Mouse (Mus musculus) kidney, postnatal 0 days (tissue): ENCODE data around the gene Birc5. TPM values are rescaled to one million over a fixed set of nuclear protein-coding genes. Genes with fewer than 3 reads are reported as not detected.

Source experiments
- ATAC-seq: fragments of 200-750 bp; cut with Nextera tagmentation; replicated peaks from 2 replicates; pipeline ENCODE4 v1.8.0; 2017; ENCODE audit warnings: low read depth, moderate number of reproducible peaks, moderate TSS enrichment, moderate library complexity; ENCODE audit not compliant: low FRiP score
- DNase-seq: peaks from one replicate; pipeline ENCODE4 v3.0.0-alpha.2; 2016; ENCODE audit warnings: low spot score
- H3K27ac ChIP-seq: fragments of 300-500 bp; sonication (generic); 2 replicates; pipeline ENCODE4 v1.5.1; 2014; ENCODE audit warnings: mild to moderate bottlenecking
- H3K27me3 ChIP-seq: fragments of 300-500 bp; sonication (generic); 2 replicates; pipeline ENCODE4 v1.6.1; 2014; ENCODE audit warnings: low read length, mixed read lengths; ENCODE audit not compliant: insufficient read depth
- H3K36me3 ChIP-seq: fragments of 300-500 bp; sonication (generic); 2 replicates; pipeline ENCODE4 v1.6.1; 2014; ENCODE audit warnings: low read length, mixed read lengths; ENCODE audit not compliant: insufficient read depth
- H3K4me1 ChIP-seq: fragments of 300-500 bp; sonication (generic); replicated peaks from 2 replicates; pipeline ENCODE4 v1.6.1; 2014; ENCODE audit warnings: antibody characterized with exemption, low read length, mixed read lengths; ENCODE audit not compliant: insufficient read depth
- H3K4me2 ChIP-seq: fragments of 300-500 bp; sonication (generic); 2 replicates; pipeline ENCODE4 v1.6.1; 2014; ENCODE audit warnings: mild to moderate bottlenecking, low read length, moderate library complexity, mixed read lengths
- H3K4me3 ChIP-seq: fragments of 300-500 bp; sonication (generic); replicated peaks from 2 replicates; pipeline ENCODE4 v1.5.1; 2014; ENCODE audit warnings: low read depth, low read length
- H3K9ac ChIP-seq: fragments of 300-500 bp; sonication (generic); 2 replicates; pipeline ENCODE4 v1.6.1; 2014; ENCODE audit warnings: low read depth, low read length
- H3K9me3 ChIP-seq: fragments of 300-500 bp; sonication (generic); replicated peaks from 2 replicates; pipeline ENCODE4 v1.6.1; 2016; ENCODE audit warnings: low read length, inconsistent platforms, mixed read lengths
- CTCF ChIP-seq: IDR thresholded peaks from 2 replicates; pipeline ENCODE4 v1.5.1; 2016; ENCODE audit warnings: antibody characterized with exemption, low read depth, mild to moderate bottlenecking, moderate library complexity
- WGBS: fragments of 180-500 bp; shearing (Covaris S2); extraction: QIAGEN DNeasy Blood & Tissue Kit; methylation state at CpG from one replicate; pipeline ENCODE4 v1.1.7; 2014; 5-methylcytosine and 5-hydroxymethylcytosine counted together
- polyA plus RNA-seq: library from polyadenylated mRNA; unstranded; fragments of >200 nt; fragmentation: Nextera tagmentation; extraction: Ambion mirVana; gene quantifications from 2 replicates; pipeline ENCODE4 v1.2.1, GENCODE M21; 2015

Gene Birc5
- polyA plus RNA-seq, 1 experiment from 2014 or later = 145 TPM

- Histone ChIP-seq H3K4me1 (no peaks in the 10 kb centered on the region), H3K27me3 (no peaks in the 10 kb centered on the region), H3K9me3 (no peaks in the 10 kb centered on the region), H3K9ac (no peak overlapping the region), H3K4me2 (no peak overlapping the region), H3K27ac (no peak overlapping the region), H3K4me3 (no peak overlapping the region), H3K36me3 (no peaks in the 10 kb centered on the region)
- no peak for TF ChIP-seq CTCF
- WGBS = 77% methylated on average over 8 of the region's 8 CpGs
- DNase-seq = no peak
- no peak for ATAC-seq
Measured at GRCm38 (mm10) chr11:117904442-117904841, 55.4 kb downstream of the Birc5 start.

Other genes with a start within 250 kb of the Birc5 start
- 8.7 and 8.8 TPM in 2 replicates for gene Tnrc6c, start 195.0 kb upstream of the Birc5 start, polyA plus RNA-seq
- gene Tmc8, start 67.2 kb upstream of the Birc5 start, polyA plus RNA-seq = 2.3 and 3.6 TPM in 2 replicates
- gene Tmc6, start 67.1 kb upstream of the Birc5 start, polyA plus RNA-seq = 38.8 and 39.2 TPM in 2 replicates
- gene 6030468B19Rik, start 51.6 kb upstream of the Birc5 start, polyA plus RNA-seq = not detected in 2 replicates
- 0.19 and 0.21 TPM in 2 replicates for gene Gm20708, start 39.6 kb upstream of the Birc5 start, polyA plus RNA-seq
- 107 and 115 TPM in 2 replicates for gene Syngr2, start 39.6 kb upstream of the Birc5 start, polyA plus RNA-seq
- 4.5 and 5.4 TPM in 2 replicates for gene Afmid, start 23.3 kb upstream of the Birc5 start, polyA plus RNA-seq
- 51.6 and 64.0 TPM in 2 replicates for gene Tk1, start 23.2 kb upstream of the Birc5 start, polyA plus RNA-seq
- not detected in 2 replicates for gene Tmem235, start 11.5 kb downstream of the Birc5 start, polyA plus RNA-seq
- gene Tha1, start 24.2 kb downstream of the Birc5 start, polyA plus RNA-seq = 6.4 and 7.1 TPM in 2 replicates
- 11.7 and 14.4 TPM in 2 replicates for gene Socs3, start 120.8 kb downstream of the Birc5 start, polyA plus RNA-seq
- 29.6 and 32.0 TPM in 2 replicates for gene Pgs1, start 137.0 kb downstream of the Birc5 start, polyA plus RNA-seq